Mouse (Mus musculus): ENCODE results near the gene Ncoa6. TPM values are rescaled to one million over a fixed set of nuclear protein-coding genes. Genes with fewer than 3 reads are reported as not detected.

The Ncoa6 gene
- 12.5 and 22.1 TPM in 2 replicates for total RNA-seq (2017)

- ATAC-seq (replicated peaks in 1 of 2; ENCODE audit: insufficient read depth in 1 of 2, low FRiP score in 2 of 2, low TSS enrichment in 1 of 2, low read depth in 1 of 2, poor library complexity in 2 of 2, severe bottlenecking in 2 of 2), result peak; percentile 43 to 69; a peak in 2 of 4 replicates
Measured at GRCm38 (mm10) chr2:155473570-155474088, at the start of gene Ncoa6. TSS of gene Ncoa6 (minus strand) at chr2:155473894.

DNA sequence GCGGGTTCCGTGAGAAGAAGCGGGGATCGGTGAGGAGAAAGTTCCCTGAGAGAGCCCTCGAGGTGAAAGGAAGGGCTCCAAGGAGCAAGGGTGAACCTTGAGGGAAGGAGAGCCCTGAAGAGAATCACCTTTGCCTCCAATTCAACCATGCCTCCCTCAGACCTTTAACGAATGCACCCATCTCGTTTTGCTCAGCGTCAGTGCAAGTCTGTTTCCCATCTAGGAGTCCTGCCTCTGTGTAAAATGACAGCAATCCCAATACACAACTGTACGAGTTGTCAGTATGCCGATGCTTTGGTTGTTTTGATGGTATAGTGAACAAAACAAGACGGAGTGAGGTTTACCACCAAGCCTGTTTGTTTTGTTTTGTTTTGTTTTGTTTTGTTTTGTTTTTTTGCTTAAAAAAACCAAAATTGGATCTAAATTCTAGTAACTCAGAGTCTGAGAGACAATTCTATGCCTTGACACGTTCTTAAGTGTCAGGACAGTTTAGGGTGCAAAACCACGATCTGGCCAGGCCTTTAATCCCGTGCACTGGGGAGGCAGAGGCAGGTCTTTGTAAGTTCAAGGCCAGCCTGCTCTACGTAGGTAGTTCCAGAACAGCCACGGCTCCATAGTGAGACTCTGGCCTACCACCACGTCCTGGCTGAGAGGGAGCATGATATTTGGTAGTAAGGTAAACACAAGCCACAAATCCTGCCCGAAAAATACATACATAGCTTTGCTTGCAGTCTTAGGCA is 45.0 kb upstream of the Ncoa6 start:
- ATAC-seq (replicated peaks in 1 of 2; ENCODE audit: insufficient read depth in 1 of 2, low FRiP score in 2 of 2, low TSS enrichment in 1 of 2, low read depth in 1 of 2, poor library complexity in 2 of 2, severe bottlenecking in 2 of 2), result no peak

- ATAC-seq (replicated peaks in 1 of 2; ENCODE audit: insufficient read depth in 1 of 2, low FRiP score in 2 of 2, low TSS enrichment in 1 of 2, low read depth in 1 of 2, poor library complexity in 2 of 2, severe bottlenecking in 2 of 2), result peak; percentile 91 to 96
Measured at GRCm38 (mm10) chr2:155517455-155518423, 44.0 kb upstream of the Ncoa6 start, which contains the start of the genes Acss2 and Ggt7. TSS of gene Acss2 (plus strand) at chr2:155517948. TSS of gene Ggt7 (minus strand) at chr2:155518237.

GRCm38 (mm10) chr2:155515941-155516340 is 42.2 kb upstream of the Ncoa6 start:
- no peak for ATAC-seq (replicated peaks in 1 of 2; ENCODE audit: insufficient read depth in 1 of 2, low FRiP score in 2 of 2, low TSS enrichment in 1 of 2, low read depth in 1 of 2, poor library complexity in 2 of 2, severe bottlenecking in 2 of 2)

DNA sequence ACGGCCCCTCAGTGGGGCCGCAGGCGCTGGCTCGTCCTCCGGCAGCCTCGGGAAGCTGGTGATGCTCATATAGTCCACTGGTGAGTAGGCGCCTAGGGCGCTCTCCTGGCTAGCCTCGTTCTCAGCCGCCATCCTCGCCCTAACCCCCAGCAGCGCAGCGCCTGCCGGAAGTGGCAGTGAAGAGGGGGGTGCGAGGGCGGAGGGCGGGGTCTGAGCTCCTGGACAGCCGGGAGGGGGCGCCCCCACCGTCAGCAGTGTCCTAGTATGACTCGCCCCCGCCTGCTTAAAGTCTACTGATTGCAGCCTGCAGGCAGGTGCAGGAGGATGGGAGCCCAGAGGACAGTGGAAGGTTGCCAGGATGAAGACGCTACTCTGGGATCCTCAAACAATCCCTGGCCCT is 41.0 kb upstream of the Ncoa6 start:
- 0 out of 4 replicates have a peak, but pooled peaks of 1 of the 2 experiments have one; percentile 9 for ATAC-seq (replicated peaks in 1 of 2; ENCODE audit: insufficient read depth in 1 of 2, low FRiP score in 2 of 2, low TSS enrichment in 1 of 2, low read depth in 1 of 2, poor library complexity in 2 of 2, severe bottlenecking in 2 of 2)

DNA sequence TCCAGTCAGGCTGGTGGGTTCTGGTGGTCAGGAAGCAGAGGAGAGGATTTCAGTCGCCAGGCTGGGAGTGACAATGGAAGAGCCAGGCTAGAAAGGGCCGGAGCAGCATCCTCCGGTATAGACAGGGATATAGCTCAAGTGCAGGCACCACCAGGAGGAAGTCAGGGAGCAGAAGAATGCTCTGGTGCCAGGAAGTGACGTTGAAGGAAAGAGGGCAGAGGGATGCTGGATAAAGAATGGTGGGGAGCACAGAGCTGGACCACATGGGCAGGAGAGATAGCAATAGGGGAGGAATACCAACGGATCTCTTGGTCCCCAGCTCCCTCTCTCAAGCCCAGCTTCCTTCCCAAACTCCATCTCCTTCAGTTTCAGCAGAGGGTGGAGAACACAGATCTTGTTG is 39.8 kb upstream of the Ncoa6 start:
- no peak for ATAC-seq (replicated peaks in 1 of 2; ENCODE audit: insufficient read depth in 1 of 2, low FRiP score in 2 of 2, low TSS enrichment in 1 of 2, low read depth in 1 of 2, poor library complexity in 2 of 2, severe bottlenecking in 2 of 2)

- peak; percentile 38 to 51; a peak in 2 of 4 replicates for ATAC-seq (replicated peaks in 1 of 2; ENCODE audit: insufficient read depth in 1 of 2, low FRiP score in 2 of 2, low TSS enrichment in 1 of 2, low read depth in 1 of 2, poor library complexity in 2 of 2, severe bottlenecking in 2 of 2)
Measured at GRCm38 (mm10) chr2:155512479-155512878, 38.8 kb upstream of the Ncoa6 start.

- no peak for ATAC-seq (replicated peaks in 1 of 2; ENCODE audit: insufficient read depth in 1 of 2, low FRiP score in 2 of 2, low TSS enrichment in 1 of 2, low read depth in 1 of 2, poor library complexity in 2 of 2, severe bottlenecking in 2 of 2)
Measured at GRCm38 (mm10) chr2:155507721-155508470, 34.2 kb upstream of the Ncoa6 start.

DNA sequence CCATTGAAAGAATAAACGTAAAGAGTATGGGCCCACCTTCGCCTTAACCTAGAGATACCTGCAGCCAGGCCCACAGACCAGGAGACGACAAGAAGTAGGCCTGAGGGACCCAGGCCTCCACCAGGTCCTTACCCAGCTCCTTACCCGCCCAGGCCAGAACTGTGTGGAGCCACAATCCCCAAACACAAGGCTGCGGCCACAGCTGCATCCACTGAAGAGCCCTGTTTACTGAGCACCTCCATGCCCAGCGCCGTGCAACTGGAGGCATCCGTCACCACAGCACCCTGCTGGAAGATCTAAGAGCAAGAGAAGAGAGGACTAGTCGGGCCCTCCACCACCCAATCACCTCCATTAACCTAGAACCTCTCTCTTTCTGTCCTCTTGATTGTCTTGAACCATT is 32.1 kb upstream of the Ncoa6 start:
- ATAC-seq (replicated peaks in 1 of 2; ENCODE audit: insufficient read depth in 1 of 2, low FRiP score in 2 of 2, low TSS enrichment in 1 of 2, low read depth in 1 of 2, poor library complexity in 2 of 2, severe bottlenecking in 2 of 2), result no peak

DNA sequence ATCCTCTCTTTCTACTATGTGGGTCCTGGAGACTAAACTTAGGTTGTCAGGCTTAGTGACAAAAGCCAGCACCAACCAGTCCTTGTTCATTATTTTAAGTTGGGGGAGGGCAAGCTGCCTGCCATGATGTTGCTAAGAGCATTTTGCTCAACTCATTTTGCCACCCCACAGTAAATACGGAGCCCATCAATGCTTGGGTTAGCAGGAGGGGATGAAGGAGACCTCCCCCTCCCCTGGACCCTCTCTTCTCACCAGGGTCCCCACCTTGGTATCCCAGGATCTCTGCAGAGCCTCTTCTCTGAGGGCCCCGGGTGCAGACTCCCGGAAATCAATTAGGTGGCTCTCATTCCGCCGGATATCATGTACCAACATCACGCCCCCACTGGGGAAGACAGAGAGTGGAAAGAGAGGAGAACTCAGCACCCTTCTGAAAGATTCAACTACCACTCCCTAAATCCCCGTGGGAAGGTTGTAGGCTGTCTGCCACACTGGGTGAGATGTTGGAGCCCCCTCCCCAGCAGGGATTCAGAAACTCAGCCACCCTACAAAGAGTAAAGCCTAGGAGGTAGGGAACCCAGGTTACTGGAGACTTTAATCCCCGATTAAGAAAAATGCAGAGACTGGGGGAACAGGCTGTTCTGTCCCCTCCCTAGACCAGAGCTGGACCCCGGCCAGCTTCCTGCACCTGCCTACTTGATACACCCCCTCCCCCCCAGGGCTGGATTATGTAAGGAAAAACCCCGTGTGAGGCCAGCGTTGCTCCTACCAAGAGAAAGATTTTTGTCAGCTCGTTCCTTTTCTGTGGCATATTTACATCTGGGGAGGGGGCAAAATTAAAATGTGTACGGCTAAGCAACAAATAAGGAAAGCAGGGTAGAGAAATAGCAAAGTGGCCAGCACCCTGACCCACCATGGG is 31.0 kb upstream of the Ncoa6 start:
- no peak for ATAC-seq (replicated peaks in 1 of 2; ENCODE audit: insufficient read depth in 1 of 2, low FRiP score in 2 of 2, low TSS enrichment in 1 of 2, low read depth in 1 of 2, poor library complexity in 2 of 2, severe bottlenecking in 2 of 2)

GRCm38 (mm10) chr2:155502596-155502995 is 28.9 kb upstream of the Ncoa6 start:
- peak in 1 of 2 experiments; percentile 21; a peak in 1 of 4 replicates for ATAC-seq (replicated peaks in 1 of 2; ENCODE audit: insufficient read depth in 1 of 2, low FRiP score in 2 of 2, low TSS enrichment in 1 of 2, low read depth in 1 of 2, poor library complexity in 2 of 2, severe bottlenecking in 2 of 2)

DNA sequence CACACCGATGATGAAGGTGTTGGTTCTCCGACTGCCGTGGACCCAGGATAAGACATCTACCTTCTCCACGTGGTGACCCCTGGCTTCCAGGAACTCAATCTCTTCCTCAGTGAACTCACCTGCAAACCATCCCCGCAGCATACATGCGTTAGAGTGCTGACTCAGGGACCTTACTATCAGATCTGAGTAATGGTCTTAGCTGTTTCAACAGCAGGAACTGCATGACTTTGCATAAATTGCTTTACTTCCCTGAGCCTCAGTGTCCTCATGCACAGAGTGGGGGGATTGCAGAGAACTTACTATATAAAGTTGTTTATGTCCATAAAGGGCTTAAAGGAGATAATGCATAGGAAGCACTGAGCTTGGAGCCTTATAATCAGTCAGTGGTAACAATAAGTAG is 17.3 kb upstream of the Ncoa6 start:
- no peak for ATAC-seq (replicated peaks in 1 of 2; ENCODE audit: insufficient read depth in 1 of 2, low FRiP score in 2 of 2, low TSS enrichment in 1 of 2, low read depth in 1 of 2, poor library complexity in 2 of 2, severe bottlenecking in 2 of 2)

DNA sequence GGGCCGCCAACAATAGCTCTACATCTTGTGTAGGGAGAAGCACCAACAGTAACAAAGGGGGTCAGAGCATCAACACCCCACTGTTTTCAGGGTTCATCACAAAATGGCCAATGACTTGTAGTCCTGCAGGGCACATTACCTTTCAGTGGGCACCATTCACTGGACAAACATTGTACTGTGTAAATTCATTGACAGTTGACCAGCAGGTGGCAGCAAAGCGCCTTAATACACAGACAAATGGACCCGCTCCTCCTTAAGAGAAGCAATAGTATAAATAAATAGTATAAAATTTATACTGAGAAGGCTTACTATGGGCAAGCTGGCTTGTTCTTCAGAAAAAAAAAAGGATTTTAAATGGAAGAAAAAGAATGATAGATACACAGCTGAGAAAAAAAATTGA is 8.3 kb upstream of the Ncoa6 start:
- peak in 1 of 2 experiments; percentile 51; a peak in 1 of 4 replicates for ATAC-seq (replicated peaks in 1 of 2; ENCODE audit: insufficient read depth in 1 of 2, low FRiP score in 2 of 2, low TSS enrichment in 1 of 2, low read depth in 1 of 2, poor library complexity in 2 of 2, severe bottlenecking in 2 of 2)

DNA sequence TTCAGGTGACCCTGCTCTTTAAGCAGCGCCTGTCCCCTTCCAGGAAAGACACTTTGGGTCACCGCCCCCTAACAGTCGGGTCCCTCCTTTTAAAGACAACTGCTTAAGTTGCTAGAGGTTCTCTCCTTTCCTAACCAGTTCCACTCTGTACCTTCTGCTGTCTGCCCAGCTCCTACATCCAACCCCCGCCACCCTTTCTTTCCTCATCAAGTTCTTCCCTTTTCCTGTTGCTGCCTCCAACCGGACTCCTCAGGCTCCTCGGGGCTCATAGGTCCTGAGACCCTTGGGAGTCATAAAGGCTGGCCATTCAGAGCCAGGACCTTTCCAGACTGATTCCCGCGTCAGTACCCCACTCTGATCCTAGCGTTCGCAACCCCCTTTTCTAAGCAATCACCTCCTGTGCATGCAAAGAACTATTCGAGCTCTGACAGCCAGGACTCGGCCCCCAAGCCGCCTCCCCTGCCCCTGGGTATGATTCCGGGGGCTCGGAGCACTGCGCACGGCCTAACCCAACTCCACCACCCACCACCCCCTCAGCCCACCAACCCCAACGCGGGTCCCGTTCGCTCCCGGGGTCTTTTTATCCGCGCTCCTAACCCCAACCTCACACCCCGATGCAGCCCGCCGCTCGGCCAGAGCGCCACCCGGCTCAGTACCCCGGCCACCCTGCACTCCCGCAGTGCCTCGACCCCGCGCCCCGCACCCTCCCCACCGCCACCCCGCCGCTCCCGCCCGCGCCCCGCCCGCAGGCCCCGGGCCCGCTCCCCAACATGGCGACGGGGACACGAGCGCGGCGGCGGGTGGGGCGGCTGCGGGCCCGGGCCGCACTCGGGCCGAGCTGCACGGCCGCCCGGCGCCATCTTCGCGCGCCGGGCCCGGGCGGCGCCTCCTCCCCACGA is 774 bp downstream of the Ncoa6 start:
- ATAC-seq (replicated peaks in 1 of 2; ENCODE audit: insufficient read depth in 1 of 2, low FRiP score in 2 of 2, low TSS enrichment in 1 of 2, low read depth in 1 of 2, poor library complexity in 2 of 2, severe bottlenecking in 2 of 2), result peak; percentile 58 to 65

DNA sequence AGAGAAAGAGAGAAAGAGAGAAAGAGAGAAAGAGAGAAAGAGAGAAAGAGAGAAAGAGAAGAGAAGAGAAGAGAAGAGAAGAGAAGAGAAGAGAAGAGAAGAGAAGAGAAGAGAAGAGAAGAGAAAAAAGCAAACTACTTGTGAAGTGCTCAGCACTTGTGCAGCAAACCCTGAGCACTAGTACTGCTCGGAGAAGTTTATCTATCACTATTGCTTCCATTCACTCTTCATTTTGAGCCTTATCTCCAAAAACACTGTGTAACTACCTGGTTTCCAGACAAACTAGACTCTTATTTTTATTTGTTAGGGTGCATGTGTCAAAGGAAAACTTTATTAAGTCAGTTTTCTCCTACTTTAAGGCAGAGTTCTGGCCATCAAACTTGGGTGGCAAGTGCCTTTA is 6.8 kb downstream of the Ncoa6 start:
- ATAC-seq (replicated peaks in 1 of 2; ENCODE audit: insufficient read depth in 1 of 2, low FRiP score in 2 of 2, low TSS enrichment in 1 of 2, low read depth in 1 of 2, poor library complexity in 2 of 2, severe bottlenecking in 2 of 2), result no peak

Data from hematopoietic stem cell, adult 5-6 weeks (primary cell).